Mouse (Mus musculus) gastrocnemius, adult 8-10 months (tissue): ENCODE measurements around the gene Ptprt. TPM values are rescaled to one million over a fixed set of nuclear protein-coding genes. Genes with fewer than 3 reads are reported as not detected.

Source experiments
- DNase-seq, 2 experiments: peaks; one replicate each; pipeline ENCODE4 v3.0.0; 2022; ENCODE audit warnings: low spot score in 2 of 2
- total RNA-seq, 4 experiments: library from RNA; stranded (reverse); gene quantifications; 2 replicates each; pipeline ENCODE4 v1.2.4; 2022

Ptprt gene
- total RNA-seq, 4 experiments from 2014 or later, result 0.07 to 0.51 (median 0.21) TPM

DNA sequence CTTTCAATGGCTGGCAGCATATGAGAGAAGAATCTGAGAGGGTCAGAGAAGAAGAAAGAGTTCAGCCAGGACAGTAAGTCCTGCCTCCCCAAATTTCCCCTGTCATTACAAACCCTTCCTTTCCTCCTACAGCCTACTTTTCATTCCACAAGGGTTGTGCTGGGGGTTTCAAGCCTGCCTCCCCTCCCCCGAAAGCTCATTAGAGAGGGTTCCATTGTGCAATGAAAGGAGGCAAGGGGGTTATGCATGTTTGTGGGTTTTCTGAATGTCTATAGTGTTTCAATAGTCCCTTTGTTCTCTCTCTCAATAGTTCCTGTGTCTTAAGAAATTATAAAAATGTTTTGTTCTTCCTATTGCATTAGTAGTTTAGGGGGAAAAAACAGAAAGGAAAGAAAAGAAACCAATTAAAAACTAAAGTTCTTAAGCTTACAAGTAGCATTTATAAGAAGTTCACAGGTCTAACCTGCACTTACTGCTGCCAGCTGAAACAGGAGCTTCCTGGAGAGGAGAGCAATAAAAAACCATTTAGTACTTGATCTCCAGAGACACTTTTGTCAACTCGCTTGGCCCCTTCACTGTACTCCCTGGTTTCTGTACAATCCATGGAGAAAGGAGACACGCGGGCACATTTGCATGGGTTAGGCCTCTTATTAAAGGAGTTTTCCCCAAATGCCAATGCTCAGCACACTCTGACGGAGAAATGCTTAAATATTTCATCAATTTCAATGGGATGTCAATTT is 247.7 kb downstream of the Ptprt start:
- DNase-seq, result no peak

DNA sequence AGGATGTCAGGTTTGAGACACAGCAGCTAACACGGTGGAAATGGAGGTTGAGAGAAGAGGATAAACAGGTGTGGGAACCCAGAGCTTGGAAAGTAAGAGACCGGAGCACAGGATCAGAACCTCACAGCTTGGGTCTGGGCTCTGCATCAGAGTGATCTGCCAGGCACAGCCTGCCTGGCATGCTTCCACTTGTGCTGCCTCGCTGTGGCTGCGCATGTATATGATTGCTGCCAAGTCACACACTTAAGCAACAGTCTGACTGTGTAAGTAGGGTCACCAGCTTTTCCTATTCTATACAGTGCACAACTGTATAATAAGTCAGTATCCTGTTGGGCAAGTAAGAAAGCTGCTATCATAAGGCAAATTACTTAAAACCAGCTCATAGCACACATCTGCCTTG is 249.9 kb downstream of the Ptprt start:
- no peak for DNase-seq

DNA sequence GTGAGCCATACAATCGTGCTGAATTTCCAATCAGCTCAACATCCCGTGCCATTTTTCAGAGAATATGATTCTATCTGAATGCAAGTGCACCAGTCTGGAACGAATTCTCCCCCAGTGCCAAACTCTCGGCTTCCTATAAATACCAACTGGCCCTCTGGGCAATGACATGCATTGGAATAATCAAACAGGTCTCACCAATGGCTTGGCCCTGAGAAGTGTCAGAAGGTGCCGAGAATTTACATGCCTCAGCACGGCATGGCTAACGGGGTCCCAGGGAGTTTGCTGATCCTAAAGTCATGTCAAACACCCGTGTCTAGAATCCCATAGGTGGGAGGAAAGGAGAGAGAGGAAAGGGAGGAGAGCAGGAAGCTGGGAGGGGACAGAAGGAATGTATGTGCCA is 251.7 kb downstream of the Ptprt start:
- no peak for DNase-seq

DNA sequence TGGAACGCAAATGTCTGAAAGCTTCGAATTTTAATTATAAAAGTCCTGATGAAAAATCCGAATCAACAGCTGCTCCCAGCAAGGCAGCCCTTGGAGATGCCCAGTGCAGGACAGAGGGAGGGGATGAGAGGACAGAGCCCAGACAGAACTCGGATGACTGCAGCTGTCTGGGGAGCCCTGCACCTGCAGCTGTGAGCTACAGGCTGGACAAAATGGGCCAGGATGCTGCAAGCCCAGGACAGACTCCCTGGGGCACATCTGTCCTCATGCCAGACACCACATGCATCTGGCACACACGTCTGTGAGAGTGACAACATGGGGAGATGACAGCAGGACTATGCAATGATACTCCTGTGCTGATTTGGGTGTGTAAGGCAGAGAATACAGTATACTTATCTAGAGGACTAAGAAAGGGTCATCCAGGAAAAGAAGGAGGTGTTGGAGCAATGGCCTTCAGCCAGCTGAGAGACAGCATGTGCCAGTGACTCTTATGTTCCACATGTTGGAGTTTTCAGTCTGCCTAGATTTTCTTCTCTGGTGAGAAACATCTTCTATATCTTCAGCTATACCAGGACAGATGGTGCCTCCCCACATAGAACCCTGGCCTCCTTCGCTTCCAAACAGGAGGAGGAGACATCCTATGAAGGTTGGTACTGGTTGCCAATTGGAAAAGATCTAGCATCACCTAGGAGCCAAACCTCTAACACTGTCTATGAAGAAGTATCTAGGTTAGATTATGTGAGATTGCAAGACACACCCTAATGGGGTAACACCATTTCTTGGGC is 259.4 kb downstream of the Ptprt start:
- no peak for DNase-seq

DNA sequence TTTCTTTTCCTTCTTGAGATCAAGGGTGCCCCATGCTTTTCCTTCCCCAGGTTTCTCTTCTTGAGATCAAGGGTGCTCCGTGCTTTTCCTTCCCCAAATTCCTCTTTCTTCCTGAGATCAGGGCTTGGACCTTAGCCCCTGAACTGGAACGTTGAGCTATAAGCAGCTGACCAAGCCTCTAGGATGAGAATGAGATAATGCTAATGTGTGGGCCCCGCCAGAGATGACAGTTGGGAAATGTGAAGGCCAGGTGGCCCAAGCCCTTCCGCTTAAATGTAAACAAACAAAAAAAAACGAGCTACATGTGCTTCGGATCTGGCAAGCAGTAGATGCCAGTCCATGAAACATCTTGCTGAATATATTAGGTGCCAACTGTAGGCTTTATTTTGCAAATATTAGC is 266.3 kb downstream of the Ptprt start:
- no peak for DNase-seq

DNA sequence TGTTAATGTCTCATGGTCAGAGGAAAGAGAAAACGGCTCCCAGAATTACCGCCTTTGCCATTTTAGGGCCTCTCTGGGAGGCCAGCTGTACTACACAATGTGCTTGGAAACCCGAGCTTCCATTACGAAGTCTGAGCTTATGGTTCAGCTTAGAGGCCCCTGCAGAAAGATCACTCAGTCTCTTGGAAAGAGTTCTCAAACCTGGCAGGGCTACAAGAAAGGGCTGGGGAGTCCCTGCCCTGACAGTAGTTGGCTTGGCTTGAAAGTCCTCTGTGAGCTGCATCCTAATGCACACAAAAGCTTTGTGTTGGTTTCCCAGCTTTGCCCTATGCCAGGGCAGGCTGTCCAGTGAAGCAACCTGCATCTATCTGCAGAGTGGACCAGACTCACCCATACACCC is 269.1 kb downstream of the Ptprt start:
- DNase-seq, result no peak

DNA sequence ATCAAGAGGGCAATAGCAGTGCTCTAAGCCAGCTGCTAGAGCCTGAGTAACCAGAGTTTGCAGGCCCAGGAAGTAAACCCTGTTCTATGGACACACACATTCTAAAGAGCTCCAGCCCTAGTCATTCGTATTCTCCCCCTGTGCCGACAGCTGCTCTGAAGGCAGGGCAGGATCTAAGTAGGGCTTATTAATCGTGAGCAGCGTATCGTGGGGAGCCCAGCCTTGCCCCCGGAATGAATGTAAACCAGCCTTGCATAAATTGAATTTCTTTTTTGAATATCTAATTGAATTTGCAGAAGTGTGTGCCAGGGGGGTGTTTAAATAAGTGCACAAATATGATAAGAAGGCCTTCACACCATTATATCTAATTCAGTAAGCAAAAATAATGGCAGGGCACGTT is 283.6 kb downstream of the Ptprt start:
- DNase-seq, result no peak

DNA sequence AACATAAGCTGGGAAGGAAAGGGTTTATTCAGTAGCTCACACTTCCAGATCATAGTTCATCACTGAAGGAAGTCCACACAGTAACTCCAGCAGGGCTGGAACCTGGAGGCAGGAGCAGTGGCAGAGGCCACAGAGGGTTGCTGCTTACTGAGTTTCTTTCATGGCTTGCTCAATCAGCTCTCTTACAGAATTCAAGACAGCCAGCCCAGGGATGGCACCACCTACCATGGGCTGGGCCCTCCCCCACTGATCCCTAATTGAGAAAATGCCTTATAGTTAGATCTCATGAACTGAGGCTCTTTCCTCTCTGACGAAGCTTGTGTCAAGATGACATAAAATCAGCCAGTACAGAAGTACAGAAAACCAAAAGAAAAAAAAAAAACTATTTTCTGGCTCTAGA is 311.9 kb downstream of the Ptprt start:
- no peak for DNase-seq

DNA sequence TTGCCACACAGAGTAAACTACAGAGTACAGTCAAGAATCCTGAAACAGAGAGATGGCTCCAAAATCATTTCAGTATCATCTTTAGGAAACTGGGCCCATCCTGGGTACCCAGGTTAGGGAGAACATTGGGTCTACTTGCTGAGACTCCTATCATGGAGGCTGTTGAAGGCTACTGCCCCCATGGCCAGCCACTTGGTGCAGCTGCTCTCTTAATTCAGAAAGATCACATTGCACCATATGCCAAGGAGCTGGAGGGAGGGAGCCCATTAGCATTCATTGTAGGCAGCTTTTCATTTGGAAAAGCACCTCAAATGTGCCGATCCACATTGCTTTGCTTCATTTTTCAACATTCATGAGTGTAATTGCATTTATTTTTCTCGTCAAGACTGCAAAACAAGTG is 319.1 kb downstream of the Ptprt start:
- DNase-seq, result no peak

DNA sequence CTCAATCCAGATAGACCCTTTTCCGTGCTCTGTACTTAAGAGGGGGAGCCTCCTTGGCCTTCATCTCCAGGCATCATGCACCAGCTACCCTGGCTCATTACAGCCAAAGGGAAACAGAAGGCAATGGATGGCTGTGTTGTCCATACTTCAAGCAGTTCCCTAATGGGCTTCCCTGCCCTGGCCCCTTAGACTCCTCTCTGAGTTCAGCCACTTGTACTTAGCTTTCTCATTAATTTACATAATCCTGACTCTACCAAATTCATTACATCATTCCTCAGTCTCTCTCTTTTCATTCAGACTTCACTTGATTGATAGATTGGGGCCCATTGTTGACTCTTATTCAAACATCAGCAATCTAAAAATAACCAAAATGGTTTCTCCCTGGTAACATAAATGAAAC is 320.7 kb downstream of the Ptprt start:
- no peak for DNase-seq

DNA sequence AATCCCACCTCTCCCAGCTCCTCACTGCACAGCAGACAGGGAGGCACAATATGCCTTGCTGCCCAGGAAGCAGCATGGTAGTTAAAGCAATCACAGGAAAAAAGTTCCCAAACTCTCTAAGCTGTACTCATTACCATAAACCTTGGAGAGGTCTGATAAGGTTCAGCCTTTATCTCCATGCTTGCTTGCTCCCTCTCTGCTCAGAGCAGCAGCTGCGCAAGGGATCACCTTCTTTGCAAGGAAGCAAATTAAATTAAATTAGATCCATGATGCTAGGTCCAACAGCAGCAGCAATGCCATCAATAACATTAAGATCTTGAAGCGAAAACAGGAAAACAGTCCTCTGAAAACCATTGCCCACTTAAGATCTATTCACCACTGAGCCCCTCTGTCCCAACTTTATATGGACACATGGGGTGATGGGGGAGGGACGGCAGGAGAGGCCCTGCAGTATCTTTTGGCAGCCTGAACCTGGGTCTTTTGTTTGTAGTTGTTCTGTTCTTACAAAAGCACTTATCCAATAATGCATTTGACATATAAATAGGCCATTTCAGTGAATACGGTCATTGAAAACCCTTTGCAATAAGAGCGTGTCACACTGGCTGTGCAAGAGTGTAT is 328.8 kb downstream of the Ptprt start:
- DNase-seq, result no peak

DNA sequence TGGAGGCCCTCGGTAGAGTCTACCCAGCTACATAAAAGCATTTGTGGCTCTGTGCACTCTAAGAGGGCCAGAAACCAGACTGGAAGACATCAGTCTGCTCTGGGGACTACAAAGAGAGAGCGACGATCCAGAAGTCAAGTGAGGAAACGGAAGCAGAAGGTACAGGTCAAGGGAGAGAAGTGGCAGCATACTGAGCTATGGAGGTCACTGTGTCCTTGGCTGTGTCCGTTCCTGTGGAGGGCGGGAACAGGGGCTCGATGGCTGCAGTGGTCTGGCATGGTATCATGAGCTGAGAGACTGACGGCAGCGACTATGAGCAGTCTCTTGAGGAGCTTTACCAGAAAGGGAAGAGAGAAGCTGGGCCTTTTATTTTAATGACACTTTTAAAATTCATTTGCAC is 331.5 kb downstream of the Ptprt start:
- DNase-seq, result no peak

DNA sequence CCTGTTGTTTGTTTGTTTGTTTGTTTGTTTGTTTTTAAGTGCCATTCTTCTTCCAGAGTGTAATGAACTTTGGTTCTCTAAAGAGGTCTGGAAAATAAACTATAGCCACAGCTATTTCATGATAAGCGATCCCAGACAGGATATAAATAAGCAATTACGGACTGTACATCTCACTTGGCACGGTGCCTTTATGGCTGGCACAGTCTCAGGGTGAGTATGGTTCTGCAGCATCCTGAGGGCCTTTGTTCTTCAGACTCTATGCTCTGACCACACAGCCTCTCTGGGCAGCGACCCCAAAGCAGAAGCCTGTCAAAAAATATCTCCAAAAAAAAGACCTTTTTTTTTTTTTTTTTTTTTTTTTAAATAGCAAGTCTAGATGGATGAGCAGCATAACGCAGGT is 338.5 kb downstream of the Ptprt start:
- no peak for DNase-seq

DNA sequence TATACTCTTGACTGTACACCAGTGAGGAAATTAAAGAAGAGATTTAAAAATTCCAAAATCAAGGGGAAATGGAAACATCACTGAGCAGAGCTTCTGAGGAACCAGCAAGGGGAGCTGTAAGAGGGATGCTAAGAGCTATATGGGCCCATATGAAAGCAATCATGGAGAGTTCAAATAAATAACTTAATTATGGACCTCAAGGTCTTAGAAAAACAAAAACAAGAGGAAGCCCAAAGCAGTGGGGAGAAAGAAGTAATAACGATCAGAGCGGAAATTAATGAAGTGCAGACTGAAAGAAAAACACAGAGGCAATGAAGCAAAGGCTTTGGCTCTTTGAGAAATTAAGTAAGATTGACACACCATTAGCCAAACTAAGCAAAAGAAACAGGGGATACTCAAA is 353.0 kb downstream of the Ptprt start:
- DNase-seq, result no peak

DNA sequence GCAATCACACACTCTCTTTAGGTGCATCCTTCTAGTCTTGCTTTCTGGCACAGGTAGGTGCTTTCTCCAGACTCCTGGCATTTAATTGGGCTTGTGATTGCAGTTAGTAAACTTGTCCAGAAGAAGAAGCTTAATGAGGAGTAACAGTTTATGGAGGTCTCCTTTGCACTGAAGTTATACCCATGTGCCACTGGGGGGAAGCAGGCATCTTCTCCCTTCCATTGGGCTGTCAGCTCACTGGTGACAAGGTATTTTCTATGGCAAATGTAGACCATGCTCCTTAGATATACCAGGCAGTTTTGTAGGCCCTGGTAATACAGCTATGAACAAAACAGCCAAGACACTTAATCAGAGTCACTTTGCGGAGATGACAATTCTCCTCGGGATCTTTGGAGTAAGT is 366.9 kb downstream of the Ptprt start:
- DNase-seq, result no peak

DNA sequence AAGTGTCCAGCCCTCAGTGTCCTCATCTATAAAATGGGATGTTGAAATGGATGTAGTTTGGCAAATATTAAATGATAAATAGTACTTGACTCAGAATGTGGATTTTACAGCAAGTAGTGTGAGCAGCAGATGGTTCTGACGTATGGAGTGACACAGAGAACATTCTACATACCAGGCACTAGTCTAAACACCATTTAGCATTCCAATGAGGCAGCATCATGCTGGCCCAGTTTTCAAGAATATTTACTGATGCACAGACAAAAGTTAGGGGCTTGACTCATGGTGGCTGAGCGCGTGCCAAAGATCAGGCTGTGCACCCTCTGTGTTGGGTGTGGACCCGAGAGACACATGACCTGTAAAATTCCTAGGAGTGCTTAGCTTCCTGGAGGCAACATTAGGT is 378.3 kb downstream of the Ptprt start:
- no peak for DNase-seq

DNA sequence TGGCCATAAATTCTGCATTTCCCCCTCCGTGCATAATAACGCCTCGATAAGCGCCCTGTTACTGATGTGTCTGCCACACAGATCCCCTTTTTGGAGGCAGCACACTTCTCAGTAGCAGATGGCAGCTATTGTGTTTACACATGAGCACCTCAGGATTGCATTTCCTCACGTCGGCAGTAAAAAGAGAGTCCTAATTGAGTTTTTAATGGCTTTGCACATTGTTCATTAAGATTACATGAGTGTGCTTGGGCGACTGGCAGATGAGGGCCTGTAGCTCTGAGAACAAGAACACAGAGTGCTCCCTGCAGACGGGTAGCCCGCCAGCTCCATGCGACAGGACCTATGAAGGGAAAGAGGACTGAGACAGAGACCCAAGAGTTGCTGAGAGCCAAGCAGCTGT is 378.8 kb downstream of the Ptprt start:
- no peak for DNase-seq

DNA sequence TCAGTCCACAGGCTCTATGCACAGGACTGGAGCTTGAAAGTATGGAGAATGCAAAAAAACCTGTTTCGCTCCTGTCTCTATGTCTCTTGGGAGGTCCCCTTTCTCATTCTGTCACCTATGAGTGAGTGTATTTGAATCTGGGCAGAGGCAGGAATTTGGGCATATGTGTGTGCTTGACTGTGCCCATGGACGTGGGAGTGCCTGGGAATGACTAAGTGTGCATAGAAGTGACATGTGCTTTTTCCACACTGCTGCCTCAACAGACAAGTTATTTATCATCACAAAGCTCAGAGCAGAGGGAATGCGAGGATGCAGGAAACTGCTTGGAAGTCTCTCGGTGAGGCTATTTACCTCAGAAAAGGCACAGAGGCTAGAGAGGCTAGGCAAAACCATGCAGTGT is 387.1 kb downstream of the Ptprt start:
- DNase-seq, result no peak

DNA sequence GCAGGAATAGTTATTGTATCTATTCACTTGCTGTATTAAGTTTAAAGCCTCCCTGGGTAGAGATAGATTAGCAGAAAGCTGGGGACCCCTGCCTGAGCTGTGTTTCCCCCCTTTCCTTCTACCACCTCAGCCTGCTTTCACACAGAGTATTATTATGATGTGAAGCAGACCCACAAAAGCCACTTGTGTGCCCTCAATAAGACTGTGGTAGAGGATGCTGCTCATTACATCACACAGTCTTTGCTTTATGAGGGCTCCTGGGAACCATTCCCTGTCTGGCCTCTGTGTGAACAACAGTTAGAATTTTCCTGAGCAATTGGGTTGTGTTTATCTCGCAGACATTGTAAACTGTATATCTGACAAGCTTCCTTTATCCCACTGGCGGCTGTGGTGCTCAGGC is 409.7 kb downstream of the Ptprt start:
- DNase-seq, result no peak

DNA sequence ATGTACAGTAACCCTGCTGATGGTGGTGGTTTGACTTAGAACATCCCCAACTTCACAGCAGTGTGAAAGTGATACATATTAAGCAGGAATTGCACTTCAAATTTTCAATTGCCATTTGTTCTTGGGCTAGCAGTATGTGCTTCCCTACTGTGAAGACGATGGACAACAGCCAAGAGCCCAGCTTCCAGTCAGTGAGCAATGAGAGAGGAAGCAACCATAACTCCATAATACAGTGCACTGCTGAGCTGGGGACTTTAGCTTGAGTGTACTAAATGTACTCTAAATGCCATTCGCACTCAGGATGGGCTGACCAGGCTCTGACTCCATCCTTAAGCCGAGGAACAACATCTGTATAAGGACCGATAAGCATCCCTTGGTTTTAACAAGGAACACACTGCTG is 412.7 kb downstream of the Ptprt start:
- no peak for DNase-seq

DNA sequence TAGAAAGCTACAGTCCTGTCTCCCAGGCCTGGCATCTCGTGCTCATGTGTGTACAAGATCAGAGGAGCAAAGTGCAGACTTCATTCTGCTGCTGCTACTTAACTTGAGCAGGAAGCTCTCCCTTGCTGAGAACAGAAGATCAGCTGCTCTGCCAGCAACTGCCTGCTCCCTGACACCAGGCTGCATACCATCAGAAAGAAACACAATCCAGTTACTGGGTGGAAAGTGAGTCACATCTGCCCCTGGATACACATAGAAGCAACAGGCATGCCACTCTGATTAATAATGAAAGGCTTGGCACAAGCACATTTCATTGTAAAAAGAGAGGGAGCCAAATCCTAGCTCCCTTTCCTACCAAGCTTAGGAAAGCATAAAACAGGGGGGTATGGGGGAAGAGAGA is 438.5 kb downstream of the Ptprt start:
- no peak for DNase-seq

DNA sequence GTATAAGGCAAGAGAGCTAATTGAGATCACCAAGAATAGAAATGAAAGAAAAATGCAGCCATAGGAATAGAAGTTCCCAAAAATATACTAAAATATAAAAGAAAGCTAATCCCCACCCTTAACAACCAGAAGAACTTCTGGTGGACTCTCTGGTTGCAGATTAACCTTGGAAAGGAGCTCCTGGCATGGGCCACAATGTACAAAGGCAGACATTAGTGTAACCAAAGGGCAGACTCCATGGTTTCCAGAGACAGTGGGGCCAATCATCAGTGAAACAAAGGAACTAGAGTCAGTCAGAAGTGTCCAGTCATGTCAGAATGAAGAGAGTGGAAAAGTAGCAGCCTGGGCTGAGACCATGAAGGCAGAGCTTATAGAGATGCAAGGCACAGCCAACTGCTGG is 440.4 kb downstream of the Ptprt start:
- DNase-seq, result no peak

DNA sequence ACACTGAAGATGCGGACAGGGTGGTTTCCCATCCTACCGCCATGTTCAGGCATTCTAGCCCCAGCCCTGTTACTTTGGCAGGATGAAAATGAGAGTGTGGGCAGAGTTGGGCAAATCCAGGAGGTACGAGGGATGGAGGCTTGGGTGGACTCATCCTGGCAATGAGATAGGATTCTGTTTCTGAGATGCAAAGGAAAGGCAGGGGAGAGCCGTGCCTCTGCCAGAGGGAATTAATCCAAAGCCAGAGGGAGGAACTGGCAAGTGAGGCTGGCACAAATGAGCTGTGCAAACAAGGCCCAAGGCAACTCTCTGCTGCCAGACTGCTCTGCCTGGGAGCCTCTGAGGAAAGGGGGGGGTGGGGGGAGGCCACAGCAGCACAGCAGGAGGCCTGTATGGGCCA is 441.4 kb downstream of the Ptprt start:
- no peak for DNase-seq
